Mouse (Mus musculus): ENCODE data around the gene Fabp2. TPM values are rescaled to one million over a fixed set of nuclear protein-coding genes. Genes with fewer than 3 reads are reported as not detected.
"Not testable (repeated sequence)": the region's sequence is repeated elsewhere in the genome, so short reads cannot be mapped to it uniquely, and the experiment has no call there.

Gene Fabp2
- polyA plus RNA-seq, 1 experiment from 2014 or later = 16.5 TPM

GRCm38 (mm10) chr3:122929723-122930122 is 34.9 kb downstream of the Fabp2 start:
- peaks cover 5% of the 10 kb centered on the region for H3K36me3 ChIP-seq (ENCODE audit: control insufficient read depth, insufficient read depth)
- no peak overlapping the region for H3K9ac ChIP-seq (ENCODE audit: low read depth, low read length)
- WGBS (ENCODE audit: insufficient replicate concordance) = 78% methylated on average over 6 of the region's 6 CpGs

GRCm38 (mm10) chr3:122932466-122932865 is 37.6 kb downstream of the Fabp2 start:
- no peak overlapping the region for H3K9ac ChIP-seq (ENCODE audit: low read depth, low read length)
- no peak overlapping the region for H3K4me2 ChIP-seq (ENCODE audit: low read depth, low read length)
- no peaks in the 10 kb centered on the region for H3K27me3 ChIP-seq (ENCODE audit: control insufficient read depth, insufficient read depth, low read depth, low read length)
- no peak for ATAC-seq (ENCODE audit: low read depth)
- H3K9me3 ChIP-seq (replicated peaks; ENCODE audit: control insufficient read depth, low read length) = no peaks in the 10 kb centered on the region
- H3K4me1 ChIP-seq (ENCODE audit: control insufficient read depth, low read depth, low read length) = no peaks in the 10 kb centered on the region
- 65% methylated on average over 1 of the region's 1 CpGs for WGBS (ENCODE audit: insufficient replicate concordance)
- H3K27ac ChIP-seq (ENCODE audit: low read length) = no peak overlapping the region
- H3K36me3 ChIP-seq (ENCODE audit: control insufficient read depth, insufficient read depth) = peaks cover 5% of the 10 kb centered on the region
- H3K4me3 ChIP-seq (ENCODE audit: low read depth, low read length) = no peak overlapping the region

More at GRCm38 (mm10) chr3:122929723-122930122, 34.9 kb downstream of the Fabp2 start:
- H3K4me3 ChIP-seq (ENCODE audit: low read depth, low read length) = no peak overlapping the region
- ATAC-seq (ENCODE audit: low read depth) = no peak
- H3K27ac ChIP-seq (ENCODE audit: low read length) = no peak overlapping the region
- no peak overlapping the region for H3K4me2 ChIP-seq (ENCODE audit: low read depth, low read length)
- no peaks in the 10 kb centered on the region for H3K27me3 ChIP-seq (ENCODE audit: control insufficient read depth, insufficient read depth, low read depth, low read length)
- peaks cover 3% of the 10 kb centered on the region; the same call in 1 of the 2 replicates for H3K4me1 ChIP-seq (ENCODE audit: control insufficient read depth, low read depth, low read length)
- no peaks in the 10 kb centered on the region for H3K9me3 ChIP-seq (replicated peaks; ENCODE audit: control insufficient read depth, low read length)

- H3K4me1 ChIP-seq (ENCODE audit: control insufficient read depth, low read depth, low read length); H3K4me3 ChIP-seq (ENCODE audit: low read depth, low read length); H3K36me3 ChIP-seq (ENCODE audit: control insufficient read depth, insufficient read depth); H3K9ac ChIP-seq (ENCODE audit: low read depth, low read length); H3K27ac ChIP-seq (ENCODE audit: low read length); H3K9me3 ChIP-seq (replicated peaks; ENCODE audit: control insufficient read depth, low read length); H3K4me2 ChIP-seq (ENCODE audit: low read depth, low read length); ATAC-seq (ENCODE audit: low read depth); H3K27me3 ChIP-seq (ENCODE audit: control insufficient read depth, insufficient read depth, low read depth, low read length): not testable (repeated sequence)
- 79% methylated on average over 13 of the region's 13 CpGs for WGBS (ENCODE audit: insufficient replicate concordance)
Observed at GRCm38 (mm10) chr3:122937176-122937575, 42.3 kb downstream of the Fabp2 start.

GRCm38 (mm10) chr3:122939215-122939614 is 44.3 kb downstream of the Fabp2 start:
- no peaks in the 10 kb centered on the region for H3K9me3 ChIP-seq (replicated peaks; ENCODE audit: control insufficient read depth, low read length)
- no peaks in the 10 kb centered on the region for H3K27me3 ChIP-seq (ENCODE audit: control insufficient read depth, insufficient read depth, low read depth, low read length)
- ATAC-seq (ENCODE audit: low read depth) = no peak
- H3K4me3 ChIP-seq (ENCODE audit: low read depth, low read length) = no peak overlapping the region
- H3K36me3 ChIP-seq (ENCODE audit: control insufficient read depth, insufficient read depth) = peaks cover under 1% of the 10 kb centered on the region
- no peak overlapping the region for H3K4me2 ChIP-seq (ENCODE audit: low read depth, low read length)
- no peak overlapping the region for H3K27ac ChIP-seq (ENCODE audit: low read length)
- no peaks in the 10 kb centered on the region for H3K4me1 ChIP-seq (ENCODE audit: control insufficient read depth, low read depth, low read length)
- H3K9ac ChIP-seq (ENCODE audit: low read depth, low read length) = no peak overlapping the region
- WGBS (ENCODE audit: insufficient replicate concordance) = 54% methylated on average over 2 of the region's 2 CpGs

GRCm38 (mm10) chr3:122943387-122943890 is 48.6 kb downstream of the Fabp2 start:
- H3K4me3 ChIP-seq (ENCODE audit: low read depth, low read length) = no peak overlapping the region
- WGBS (ENCODE audit: insufficient replicate concordance) = 65% methylated on average over 6 of the region's 6 CpGs

More at GRCm38 (mm10) chr3:122943387-122943890, 48.6 kb downstream of the Fabp2 start:
- Histone ChIP-seq H3K27me3 (ENCODE audit: control insufficient read depth, insufficient read depth, low read depth, low read length) (no peaks in the 10 kb centered on the region), H3K36me3 (ENCODE audit: control insufficient read depth, insufficient read depth) (no peaks in the 10 kb centered on the region), H3K27ac (ENCODE audit: low read length) (no peak overlapping the region), H3K4me2 (ENCODE audit: low read depth, low read length) (no peak overlapping the region), H3K9me3 (replicated peaks; ENCODE audit: control insufficient read depth, low read length) (no peaks in the 10 kb centered on the region), H3K9ac (ENCODE audit: low read depth, low read length) (no peak overlapping the region), H3K4me1 (ENCODE audit: control insufficient read depth, low read depth, low read length) (no peaks in the 10 kb centered on the region)
- ATAC-seq (ENCODE audit: low read depth) = no peak

Other genes with a start within 250 kb of the Fabp2 start
- gene Pde5a, start 166.1 kb upstream of the Fabp2 start, polyA plus RNA-seq (2015; fragmentation: Nextera tagmentation; extraction: Ambion mirVana) = 0.69 and 0.83 TPM in 2 replicates
- not detected in 2 replicates for gene Gm10959, start 24.3 kb downstream of the Fabp2 start, polyA plus RNA-seq (2015; fragmentation: Nextera tagmentation; extraction: Ambion mirVana)
- 67.1 and 91.3 TPM in 2 replicates for gene 1810037I17Rik, start 29.1 kb downstream of the Fabp2 start, polyA plus RNA-seq (2015; fragmentation: Nextera tagmentation; extraction: Ambion mirVana)
- gene Usp53, start 89.4 kb downstream of the Fabp2 start, polyA plus RNA-seq (2015; fragmentation: Nextera tagmentation; extraction: Ambion mirVana) = 2.0 and 3.0 TPM in 2 replicates
- gene Myoz2, start 139.9 kb downstream of the Fabp2 start, polyA plus RNA-seq (2015; fragmentation: Nextera tagmentation; extraction: Ambion mirVana) = 1.6 and 2.5 TPM in 2 replicates